Mouse (Mus musculus): ENCODE data around the gene Gnptg. TPM values are rescaled to one million over a fixed set of nuclear protein-coding genes. Genes with fewer than 3 reads are reported as not detected.

Gnptg gene
- polyA plus RNA-seq, 1 experiment from 2014 or later = 71.2 TPM

GRCm38 (mm10) chr17:25184129-25184691 lies 55.7 kb downstream of the Gnptg start, which contains the start of gene BC003965:
Gene BC003965 (plus strand): TSS chr17:25184554.
- peak within 1 kb of the TSS; percentile 84 for H3K4me3 ChIP-seq (replicated peaks; ENCODE audit: low read depth, low read length)
- peak; percentile 98 for DNase-seq (ENCODE audit: low spot score)
- H3K4me2 ChIP-seq (ENCODE audit: low read length) = peak within 1 kb of the TSS; percentile 99

More at GRCm38 (mm10) chr17:25184129-25184691, 55.7 kb downstream of the Gnptg start, which contains the start of gene BC003965:
- Histone ChIP-seq H3K9me3 (replicated peaks; ENCODE audit: low read length) (no peaks in the 10 kb centered on the region), H3K9ac (ENCODE audit: low read depth, low read length) (peak within 1 kb of the TSS; percentile 81), H3K27me3 (ENCODE audit: insufficient read depth, low read length) (no peaks in the 10 kb centered on the region), H3K27ac (peak within 1 kb of the TSS; percentile 91), H3K4me1 (replicated peaks; ENCODE audit: insufficient read depth, low read length) (peaks cover under 1% of the 10 kb centered on the region; the same call in 1 of the 2 replicates), H3K36me3 (ENCODE audit: insufficient read depth, low read length) (no peaks in the 10 kb centered on the region)
- WGBS = under 1% methylated on average over 50 of the region's 50 CpGs
- ATAC-seq (replicated peaks; ENCODE audit: low FRiP score, low read depth) = peak; percentile 79
- no peak for TF ChIP-seq CTCF (IDR thresholded peaks at IDR 0.05; ENCODE audit: low read depth)

Small RNA genes within 50 kb of the gene (microRNA-seq; reads per million reads assigned to microRNA genes)
- 1.6 reads per million for gene Mir3547

Other genes starting within 250 kb of the Gnptg start
- gene Cramp1l, start 224.3 kb downstream of the Gnptg start, polyA plus RNA-seq (2015; fragmentation: Nextera tagmentation; extraction: Ambion mirVana) = 3.4 and 4.5 TPM in 2 replicates
- gene Ift140, start 224.0 kb downstream of the Gnptg start, polyA plus RNA-seq (2015; fragmentation: Nextera tagmentation; extraction: Ambion mirVana) = 10.1 and 10.9 TPM in 2 replicates
- gene Tmem204, start 156.5 kb downstream of the Gnptg start, polyA plus RNA-seq (2015; fragmentation: Nextera tagmentation; extraction: Ambion mirVana) = 54.5 and 59.9 TPM in 2 replicates
- gene Telo2, start 124.2 kb downstream of the Gnptg start, polyA plus RNA-seq (2015; fragmentation: Nextera tagmentation; extraction: Ambion mirVana) = 24.2 and 24.7 TPM in 2 replicates
- not detected in 2 replicates for gene Ptx4, start 119.4 kb downstream of the Gnptg start, polyA plus RNA-seq (2015; fragmentation: Nextera tagmentation; extraction: Ambion mirVana)
- 14.7 and 17.2 TPM in 2 replicates for gene Clcn7, start 106.7 kb downstream of the Gnptg start, polyA plus RNA-seq (2015; fragmentation: Nextera tagmentation; extraction: Ambion mirVana)
- gene Ccdc154, start 77.7 kb downstream of the Gnptg start, polyA plus RNA-seq (2015; fragmentation: Nextera tagmentation; extraction: Ambion mirVana) = not detected in 2 replicates
- gene Gm38655, start 64.7 kb downstream of the Gnptg start, polyA plus RNA-seq (2015; fragmentation: Nextera tagmentation; extraction: Ambion mirVana) = not detected in 2 replicates
- 31.6 and 32.1 TPM in 2 replicates for gene BC003965, start 55.6 kb downstream of the Gnptg start, polyA plus RNA-seq (2015; fragmentation: Nextera tagmentation; extraction: Ambion mirVana)
- 7.0 and 7.5 TPM in 2 replicates for gene Unkl, start 51.7 kb downstream of the Gnptg start, polyA plus RNA-seq (2015; fragmentation: Nextera tagmentation; extraction: Ambion mirVana)
- 50.1 and 52.3 TPM in 2 replicates for gene Tsr3, start within 50 bp of the Gnptg start, polyA plus RNA-seq (2015; fragmentation: Nextera tagmentation; extraction: Ambion mirVana)
- 1.0 and 1.5 TPM in 2 replicates for gene Baiap3, start 16.2 kb upstream of the Gnptg start, polyA plus RNA-seq (2015; fragmentation: Nextera tagmentation; extraction: Ambion mirVana)
- gene Ube2i, start 34.5 kb upstream of the Gnptg start, polyA plus RNA-seq (2015; fragmentation: Nextera tagmentation; extraction: Ambion mirVana) = 501 and 544 TPM in 2 replicates
- 0.09 and 0.18 TPM in 2 replicates for gene Prss34, start 58.3 kb upstream of the Gnptg start, polyA plus RNA-seq (2015; fragmentation: Nextera tagmentation; extraction: Ambion mirVana)
- not detected in 2 replicates for gene Prss28, start 68.5 kb upstream of the Gnptg start, polyA plus RNA-seq (2015; fragmentation: Nextera tagmentation; extraction: Ambion mirVana)
- gene Prss29, start 78.5 kb upstream of the Gnptg start, polyA plus RNA-seq (2015; fragmentation: Nextera tagmentation; extraction: Ambion mirVana) = not detected in 2 replicates
- gene Tpsab1, start 105.4 kb upstream of the Gnptg start, polyA plus RNA-seq (2015; fragmentation: Nextera tagmentation; extraction: Ambion mirVana) = 0.19 and 0.55 TPM in 2 replicates
- gene Tpsb2, start 126.2 kb upstream of the Gnptg start, polyA plus RNA-seq (2015; fragmentation: Nextera tagmentation; extraction: Ambion mirVana) = 1.5 and 4.2 TPM in 2 replicates
- gene Tpsg1, start 129.1 kb upstream of the Gnptg start, polyA plus RNA-seq (2015; fragmentation: Nextera tagmentation; extraction: Ambion mirVana) = 0.18 and 0.41 TPM in 2 replicates
- 1.2 and 1.7 TPM in 2 replicates for gene Cacna1h, start 193.7 kb upstream of the Gnptg start, polyA plus RNA-seq (2015; fragmentation: Nextera tagmentation; extraction: Ambion mirVana)
- 0.14 TPM in 1 of 2 replicates, not detected in the other for gene Tekt4, start 214.5 kb upstream of the Gnptg start, polyA plus RNA-seq (2015; fragmentation: Nextera tagmentation; extraction: Ambion mirVana)